Mouse (Mus musculus) kidney, adult 2 months (tissue): Measurements from ENCODE around the gene Hap1.
A peak's percentile ranks its signal among the peaks of the same experiment; 100 is the strongest.

Experiments
- CTCF ChIP-seq: fragments of 200-500 bp; conservative IDR thresholded peaks from 2 replicates; pipeline ENCODE4 v1.5.1; 2011; ENCODE audit warnings: low read depth, mild to moderate bottlenecking, control low read depth, low read length, moderate library complexity, mixed read lengths; ENCODE audit not compliant: insufficient read depth, insufficient read length
- POLR2A ChIP-seq: fragments of 200-500 bp; IDR thresholded peaks from one replicate; pipeline ENCODE4 v1.6.1; 2011; ENCODE audit warnings: low read depth, low read length, control low read depth

DNA sequence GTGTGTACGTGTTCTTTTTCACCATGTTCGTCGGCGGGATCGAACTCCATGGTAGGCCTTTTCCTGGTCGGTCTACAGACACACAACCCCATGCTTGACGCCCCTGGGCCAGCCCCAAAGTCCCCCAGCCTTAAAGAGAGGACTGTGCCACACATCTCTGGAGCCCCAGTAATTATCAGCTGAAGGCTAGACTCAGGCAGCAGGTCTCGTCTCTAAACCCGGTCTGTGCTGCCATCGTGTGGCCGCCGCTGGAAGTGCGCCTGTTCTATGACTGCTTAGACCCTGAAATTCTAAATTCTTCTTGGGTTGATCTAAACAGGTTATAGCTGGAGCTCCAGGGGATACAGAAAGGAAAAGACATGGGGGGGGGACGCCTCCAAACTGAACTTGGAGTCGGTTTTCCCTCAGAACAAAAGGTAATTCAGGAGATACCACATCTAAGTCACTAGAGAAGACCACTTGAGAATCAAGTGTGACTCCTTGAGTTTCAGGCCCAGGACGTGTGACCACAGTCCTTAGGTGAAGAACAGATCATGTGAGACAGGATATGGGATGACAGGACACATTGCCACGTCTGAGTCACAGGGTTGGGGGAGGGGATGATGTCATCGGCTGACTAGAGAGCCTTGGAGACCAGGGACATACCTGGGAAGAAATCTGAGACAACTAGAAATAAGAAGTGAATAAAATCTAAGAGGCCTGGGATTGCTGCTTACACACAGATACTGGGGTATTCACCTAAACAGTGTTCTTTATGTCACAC lies 57.5 kb downstream of the Hap1 start:
- TF ChIP-seq CTCF = peak; percentile 89
- TF ChIP-seq POLR2A = no peak
